Mouse (Mus musculus): Measurements from ENCODE around the gene Lrch1. TPM values are rescaled to one million over a fixed set of nuclear protein-coding genes. Genes with fewer than 3 reads are reported as not detected.

Lrch1 gene
- polyA plus RNA-seq, 1 experiment: 6.5 TPM

DNA sequence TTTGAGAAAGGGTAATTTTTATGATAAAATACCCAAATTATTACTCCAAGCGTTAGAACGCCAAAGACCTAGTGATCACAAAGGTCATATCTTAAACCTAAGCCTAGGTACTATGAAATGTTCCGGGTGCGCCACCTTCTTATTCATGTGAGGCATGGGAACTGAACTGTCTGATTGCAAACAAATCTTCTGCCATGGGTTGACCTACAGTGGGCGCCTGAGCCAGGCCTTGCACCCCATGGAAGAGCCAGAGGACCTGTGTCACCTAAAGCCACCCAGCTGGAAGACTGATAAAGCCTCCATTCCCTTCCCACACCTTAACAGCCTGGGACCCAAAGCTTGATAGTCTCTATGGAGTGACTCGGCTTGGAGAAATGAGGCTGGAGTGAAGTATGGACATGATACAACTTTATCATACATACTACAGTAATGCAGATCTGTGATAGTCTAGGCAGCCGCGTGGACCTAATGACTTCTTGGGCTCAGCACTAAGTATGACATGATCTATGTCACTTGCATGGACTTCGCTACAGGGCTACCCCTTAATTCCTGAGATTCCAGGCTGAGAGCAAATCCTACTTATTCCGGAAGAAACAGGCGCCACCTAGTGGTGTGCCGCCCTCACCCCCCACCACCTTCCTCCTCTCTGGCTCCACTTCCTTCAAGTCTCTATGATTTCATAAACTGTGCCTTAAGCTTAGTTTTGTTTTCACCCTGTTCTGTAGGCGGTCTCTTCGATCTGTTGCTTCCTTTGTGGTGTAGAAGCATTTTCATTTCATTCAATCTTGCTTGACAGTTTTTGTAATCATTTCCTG is 957 bp upstream of the Lrch1 start:
- 22% methylated on average over 14 of the region's 14 CpGs for WGBS
- no peak for DNase-seq (ENCODE audit: low read depth, low spot score)

DNA sequence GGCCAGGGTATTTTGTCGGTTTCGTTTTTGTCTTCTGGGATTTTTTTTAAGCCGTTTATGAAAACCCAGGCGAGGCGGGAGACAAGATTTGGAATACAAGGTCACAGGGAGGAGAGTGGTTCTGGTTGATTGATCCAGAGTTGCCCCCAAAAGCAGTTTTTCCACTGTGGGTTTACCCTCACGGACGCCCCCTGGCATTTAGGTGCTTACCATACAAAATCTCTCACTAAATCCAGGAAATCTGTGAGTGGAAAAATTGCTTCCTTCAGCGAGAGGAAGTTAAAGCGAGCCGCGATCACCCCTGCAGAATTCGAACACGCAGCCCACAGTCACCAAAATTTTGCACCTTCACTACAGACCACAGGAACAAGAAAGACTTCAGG is 329 bp upstream of the Lrch1 start:
- DNase-seq (ENCODE audit: low read depth, low spot score): no peak
- WGBS: 21% methylated on average over 13 of the region's 13 CpGs

DNA sequence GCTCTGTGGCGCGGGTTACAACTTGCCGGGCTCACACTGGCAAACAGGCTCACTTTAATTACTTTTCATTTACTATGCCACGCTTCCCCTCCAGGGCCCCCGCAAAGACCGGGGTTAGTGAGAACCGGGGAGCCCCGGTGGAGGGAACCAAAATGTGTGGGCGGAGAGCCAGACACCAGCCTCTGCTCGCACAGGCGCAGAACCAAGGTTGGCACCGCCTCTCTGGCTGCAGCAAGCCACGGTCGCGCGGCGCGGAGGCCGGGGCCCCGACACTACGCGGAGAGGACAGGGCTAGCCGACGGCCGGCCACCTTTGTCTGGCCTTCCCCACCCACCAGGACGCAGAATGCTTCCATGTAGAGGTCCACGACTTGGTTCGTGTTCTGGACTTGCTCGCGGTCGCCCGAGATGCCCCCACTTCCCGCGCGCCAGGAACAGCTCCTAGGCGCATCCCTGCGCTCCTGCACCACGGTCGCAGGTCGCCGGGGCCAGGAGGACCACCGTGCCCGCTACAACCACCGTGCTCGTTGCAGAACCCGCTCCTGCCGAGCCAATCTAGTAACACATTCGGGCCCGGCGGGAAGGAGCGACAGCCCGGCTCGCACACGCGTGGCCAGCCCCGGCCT is 813 bp downstream of the Lrch1 start:
- DNase-seq (ENCODE audit: low read depth, low spot score): no peak
- 1% methylated on average over 56 of the region's 56 CpGs for WGBS

DNA sequence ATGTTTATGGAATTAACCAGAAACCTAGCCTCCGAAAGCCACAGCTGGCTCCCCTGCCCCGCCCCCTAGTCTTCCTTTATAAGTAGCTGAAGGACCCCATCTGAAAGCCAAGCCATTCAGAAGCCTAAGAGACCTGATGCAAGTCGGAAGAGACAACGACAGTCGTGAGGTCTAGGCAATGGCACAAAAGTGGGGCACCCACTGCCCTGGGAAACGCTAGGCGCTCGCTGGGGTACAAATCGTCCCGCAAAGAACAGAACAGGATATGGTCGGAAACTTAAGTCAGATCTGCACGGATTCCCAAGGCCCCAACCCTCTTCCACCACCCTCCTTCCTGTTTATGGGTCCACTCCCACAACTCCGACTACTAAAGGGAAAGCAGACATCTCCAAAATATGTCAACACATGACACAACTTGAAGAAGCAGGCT is 1.3 kb downstream of the Lrch1 start:
- WGBS: 2% methylated on average over 13 of the region's 13 CpGs
- DNase-seq (ENCODE audit: low read depth, low spot score): no peak

DNA sequence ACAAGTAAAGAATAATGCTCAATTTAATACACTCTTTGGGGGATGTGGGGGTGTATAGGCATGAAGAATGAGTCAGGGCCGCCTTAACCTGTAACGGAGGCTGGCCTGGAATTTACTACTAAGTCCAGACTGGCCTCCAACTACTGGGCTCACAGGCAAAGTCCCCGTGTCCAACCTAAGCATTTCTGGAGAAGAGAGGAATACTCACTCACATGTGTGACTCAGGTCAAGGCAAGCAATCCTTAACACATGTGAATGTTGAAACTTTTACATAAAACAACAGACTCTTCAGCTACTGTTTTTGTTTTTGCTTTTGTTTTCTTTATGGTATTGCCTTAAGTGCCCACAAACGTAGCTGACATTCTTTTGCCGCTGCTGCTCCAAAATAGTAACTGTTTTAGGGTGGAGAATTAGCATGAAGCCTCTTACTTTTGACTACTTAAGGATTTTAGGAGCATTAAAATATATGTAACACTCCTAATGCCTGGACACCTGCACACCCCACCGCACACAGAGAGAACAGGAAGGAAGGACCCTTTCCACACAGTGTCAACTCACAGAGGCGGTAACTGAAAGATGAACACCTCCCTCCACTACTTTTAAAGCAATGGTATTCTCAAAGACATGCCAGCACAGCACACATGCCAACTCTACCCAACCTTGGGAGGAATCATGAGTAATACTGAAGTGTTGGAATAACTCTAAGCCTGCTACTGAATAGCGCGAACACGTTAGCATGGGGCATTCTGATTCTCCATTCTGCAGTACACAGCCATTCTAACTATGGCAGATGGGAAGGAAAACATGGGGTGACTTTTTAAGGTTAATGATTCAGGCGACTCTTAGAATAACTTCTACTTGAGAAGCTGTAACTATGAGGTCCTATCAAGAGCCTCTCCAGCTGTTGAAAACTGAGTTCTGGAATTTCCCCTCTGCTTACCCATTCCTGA is 2.1 kb downstream of the Lrch1 start:
- 59% methylated on average over 11 of the region's 11 CpGs for WGBS
- DNase-seq (ENCODE audit: low read depth, low spot score): no peak

DNA sequence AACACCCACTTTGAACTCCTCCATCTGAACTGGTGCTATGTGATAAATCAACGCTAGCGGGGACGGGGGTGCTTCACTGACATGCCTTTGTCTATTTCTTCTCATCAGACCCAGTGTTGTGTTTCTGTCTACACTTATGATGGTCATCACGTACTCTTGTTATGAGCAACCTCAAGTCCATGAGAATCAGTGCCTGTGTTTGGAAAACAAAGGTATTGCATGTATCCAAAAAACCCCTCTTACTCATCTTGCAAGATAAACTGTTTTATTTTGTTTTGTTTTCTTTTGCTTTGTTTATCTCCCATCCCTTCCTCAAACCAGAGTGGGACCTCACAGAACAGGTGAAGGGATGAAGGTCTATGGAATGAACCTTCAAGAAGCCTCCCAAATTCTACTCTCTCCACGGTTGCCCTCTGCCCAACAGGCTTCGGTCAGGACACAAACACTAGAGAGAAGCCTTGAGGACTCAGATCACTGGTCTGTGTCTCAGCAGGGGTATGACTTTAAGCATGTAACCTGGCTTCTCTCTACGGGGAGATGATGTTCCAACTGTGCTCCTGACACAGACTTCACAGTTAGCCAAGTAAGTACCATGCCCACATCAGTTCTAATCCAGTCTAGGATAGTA is 3.4 kb downstream of the Lrch1 start:
- 87% methylated on average over 7 of the region's 7 CpGs for WGBS

DNA sequence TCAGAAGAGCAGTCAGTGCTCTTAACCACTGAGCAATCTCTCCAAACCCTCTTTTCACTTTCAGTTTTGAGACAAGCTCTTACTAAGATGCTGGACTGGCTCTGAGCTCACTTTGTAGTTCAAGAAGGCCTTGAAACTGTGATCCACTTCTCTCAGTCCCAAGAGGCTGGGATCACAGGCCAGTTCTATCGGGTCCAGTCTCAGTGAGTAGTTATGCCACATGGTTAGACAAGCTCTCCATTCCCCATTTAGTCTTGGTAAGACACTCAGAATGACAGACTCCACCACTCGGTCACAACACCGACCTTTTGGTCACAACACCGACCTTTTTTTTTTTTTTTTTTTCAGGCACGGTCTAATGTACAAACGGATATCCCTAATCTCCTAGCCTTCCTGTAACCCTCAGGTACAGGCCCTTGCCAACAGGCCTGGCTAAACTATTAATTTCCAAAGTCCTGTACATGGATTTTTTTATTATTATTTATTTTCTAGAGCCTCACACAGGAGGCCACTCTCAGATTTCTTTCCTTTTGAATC is 4.0 kb downstream of the Lrch1 start:
- no peak for DNase-seq (ENCODE audit: low read depth, low spot score)
- 80% methylated on average over 6 of the region's 6 CpGs for WGBS

More for the DNA sequence above, 3.4 kb downstream of the Lrch1 start:
- no peak for DNase-seq (ENCODE audit: low read depth, low spot score)

DNA sequence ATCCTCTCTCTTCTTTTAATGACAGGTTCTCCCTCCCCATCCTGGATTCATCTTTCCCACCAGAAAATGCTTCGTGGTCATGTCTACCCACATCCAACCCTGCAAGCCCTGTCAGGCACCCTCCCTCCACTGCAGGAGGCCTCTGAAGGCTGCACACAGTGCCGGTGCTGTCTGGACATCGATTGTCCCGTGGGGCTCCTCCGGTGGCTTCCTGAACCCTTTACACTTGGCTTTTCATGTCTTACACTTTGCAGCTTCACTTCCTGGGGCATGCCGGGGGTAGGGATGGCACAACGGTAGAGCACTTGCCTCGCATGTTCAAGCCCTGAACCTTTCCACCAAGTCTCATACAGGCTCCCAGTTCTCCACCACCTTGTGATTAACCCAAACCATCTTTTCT is 4.7 kb downstream of the Lrch1 start:
- 58% methylated on average over 8 of the region's 8 CpGs for WGBS
- DNase-seq (ENCODE audit: low read depth, low spot score): no peak

DNA sequence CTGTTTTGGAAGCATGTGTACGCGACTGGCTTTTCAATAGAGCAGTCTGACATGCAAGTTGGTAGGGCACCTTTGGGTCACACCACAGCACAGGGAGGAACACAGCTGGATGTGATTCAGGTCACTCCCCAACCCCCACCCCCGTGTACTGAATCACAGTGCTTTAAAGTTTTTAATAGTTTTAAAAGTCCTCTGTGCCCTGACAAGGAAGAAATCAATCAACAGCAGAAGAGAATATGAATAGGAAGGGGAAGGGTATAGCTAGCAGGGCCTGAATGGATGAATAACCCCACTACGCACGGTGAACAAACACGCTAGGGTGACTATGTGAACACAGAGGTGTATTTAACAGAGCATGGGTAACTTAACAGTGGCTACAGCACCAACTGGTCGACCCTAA is 6.1 kb downstream of the Lrch1 start:
- 75% methylated on average over 7 of the region's 7 CpGs for WGBS
- no peak for DNase-seq (ENCODE audit: low read depth, low spot score)

DNA sequence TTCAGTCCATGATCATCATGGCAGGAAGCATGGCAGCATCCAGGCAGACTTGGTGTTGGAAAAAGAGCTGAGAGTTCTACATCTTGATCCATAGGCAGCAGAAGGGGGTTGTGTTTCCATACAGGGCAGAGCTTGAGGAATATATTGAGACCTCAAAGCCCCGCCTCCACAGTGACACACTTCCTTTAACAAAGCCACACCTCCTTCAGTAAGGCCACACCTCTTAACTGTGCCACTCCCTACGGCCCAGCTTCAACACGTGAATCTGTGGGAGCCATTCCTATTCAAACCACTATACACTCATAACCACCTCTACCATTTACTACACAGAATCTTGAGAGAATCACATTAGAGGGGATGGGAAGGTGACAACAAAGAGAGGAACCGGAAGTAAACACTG is 6.9 kb downstream of the Lrch1 start:
- 67% methylated on average over 4 of the region's 4 CpGs for WGBS
- no peak for DNase-seq (ENCODE audit: low read depth, low spot score)

DNA sequence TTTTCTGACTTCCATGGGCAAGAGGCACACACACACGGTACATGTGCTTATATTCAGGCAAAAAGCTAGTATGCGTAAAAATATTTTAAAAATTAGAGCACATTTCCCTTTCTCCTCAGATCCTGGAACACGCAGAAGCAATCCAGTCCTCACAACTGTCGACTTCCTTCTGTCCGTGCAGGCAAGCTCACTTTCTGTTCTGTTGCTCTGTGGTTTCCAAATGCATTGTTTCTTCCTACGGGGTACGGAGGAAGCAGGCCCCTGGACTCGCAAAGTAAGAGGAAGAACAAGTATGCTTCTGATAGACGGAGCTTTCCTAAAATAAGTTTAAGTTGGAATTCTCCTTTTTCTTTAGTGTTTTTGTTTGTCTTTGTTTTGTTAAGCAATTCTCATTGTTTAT is 8.3 kb downstream of the Lrch1 start:
- DNase-seq (ENCODE audit: low read depth, low spot score): no peak
- WGBS: 75% methylated on average over 9 of the region's 9 CpGs

DNA sequence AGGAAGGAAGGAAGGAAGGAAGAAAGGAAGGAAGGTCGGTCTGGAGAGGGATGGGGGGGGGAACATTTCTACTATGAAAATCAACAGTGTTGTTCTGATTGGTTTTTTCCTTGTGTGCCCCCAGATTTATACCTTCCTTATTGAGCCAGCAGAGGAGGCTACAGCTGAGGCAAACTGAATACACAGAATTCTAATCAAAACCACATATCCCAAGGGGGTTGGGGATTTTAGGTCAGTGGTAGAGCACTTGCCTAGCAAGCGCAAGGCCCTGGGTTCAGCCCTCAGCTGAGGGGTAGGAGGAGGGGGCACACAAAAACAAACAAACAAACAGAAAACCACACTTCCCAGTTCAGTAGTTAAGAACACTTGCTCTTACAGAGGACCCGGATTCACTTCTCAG is 8.8 kb downstream of the Lrch1 start:
- DNase-seq (ENCODE audit: low read depth, low spot score): no peak
- 88% methylated on average over 3 of the region's 3 CpGs for WGBS

DNA sequence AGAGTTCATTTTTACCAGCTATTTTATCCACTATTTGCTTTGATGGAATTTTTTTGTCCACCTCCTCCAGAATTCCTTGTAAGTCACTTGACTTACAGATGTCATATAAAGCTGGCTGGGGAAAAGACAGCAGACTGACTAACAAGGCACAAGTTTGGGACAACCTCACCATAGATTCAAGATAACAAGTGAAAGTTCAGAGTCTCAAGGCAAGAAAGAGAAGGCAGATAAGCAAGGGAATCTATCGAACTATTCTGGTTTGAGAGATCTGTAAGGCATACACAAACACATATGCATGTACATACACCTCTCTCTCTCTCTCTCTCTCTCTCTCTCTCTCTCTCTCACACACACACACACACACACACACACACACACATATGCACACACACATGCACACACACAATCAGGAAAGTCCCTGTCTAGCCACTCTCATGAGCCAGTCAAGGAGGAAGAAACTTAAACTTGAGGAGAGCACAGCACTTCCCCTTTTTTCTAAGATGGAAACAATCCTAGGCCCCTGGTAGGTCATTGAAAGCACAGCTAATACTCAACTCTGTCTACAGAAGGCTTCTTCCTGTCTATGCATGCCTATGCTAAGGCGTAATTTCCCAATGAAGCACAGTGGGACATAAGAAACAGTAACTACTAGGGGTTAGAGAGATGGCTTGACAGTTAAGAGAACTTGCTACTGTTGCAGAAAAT is 11.0 kb downstream of the Lrch1 start:
- 79% methylated on average over 2 of the region's 2 CpGs for WGBS
- no peak for DNase-seq (ENCODE audit: low read depth, low spot score)

DNA sequence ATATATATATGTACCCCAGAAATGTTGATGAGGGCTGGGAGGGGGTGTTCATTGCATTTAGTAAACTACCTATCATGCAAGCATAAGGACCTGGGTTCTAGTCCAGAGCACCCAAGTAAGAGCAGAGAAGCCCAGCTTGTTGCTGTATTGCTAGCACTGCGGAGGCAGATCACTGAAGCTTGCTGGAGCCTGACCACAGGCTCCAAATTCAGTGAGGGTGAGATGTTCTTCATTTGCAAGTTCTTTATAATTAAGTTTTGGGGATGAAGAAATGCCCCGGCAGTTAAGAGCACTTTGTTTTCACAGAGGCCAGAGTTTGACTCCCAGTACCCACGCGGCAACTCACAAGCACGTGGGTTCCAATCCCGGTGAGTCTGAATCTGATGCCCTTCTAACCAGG is 12.6 kb downstream of the Lrch1 start:
- DNase-seq (ENCODE audit: low read depth, low spot score): no peak
- 95% methylated on average over 6 of the region's 6 CpGs for WGBS

DNA sequence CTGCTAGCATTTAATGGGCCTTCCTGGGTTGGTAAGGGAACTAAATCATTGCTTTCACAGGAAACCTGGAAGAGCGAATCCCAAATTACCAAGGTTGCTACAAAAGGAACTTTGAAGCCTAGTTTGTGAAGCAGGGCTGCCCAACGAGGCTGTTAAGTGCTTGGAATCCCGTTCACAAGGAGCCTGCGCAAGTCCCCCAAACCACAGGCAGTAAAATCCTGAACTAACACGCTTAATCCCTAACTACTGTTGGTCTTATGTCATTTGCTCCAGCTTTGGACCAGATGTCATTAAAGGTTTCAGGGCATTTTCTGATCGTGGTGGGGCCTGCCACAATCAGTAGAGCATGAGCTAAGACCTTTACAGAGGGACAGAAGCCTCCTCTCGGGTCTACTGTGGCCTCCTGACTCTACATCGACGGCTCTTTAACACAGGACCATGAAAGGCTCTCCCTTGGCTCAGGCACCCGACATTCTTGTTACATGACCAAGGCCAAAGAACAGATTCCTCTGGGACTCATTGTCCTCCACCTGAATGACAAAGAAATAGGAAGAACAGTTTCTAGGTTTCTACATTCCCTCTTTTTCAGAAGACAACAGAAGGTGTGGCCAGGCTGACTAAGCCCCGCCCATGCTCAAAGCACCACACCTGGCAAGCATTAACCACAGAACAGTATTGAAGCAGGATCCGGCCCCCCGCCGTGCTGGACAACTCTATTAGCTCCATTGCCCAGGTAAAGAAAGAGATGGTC is 13.5 kb downstream of the Lrch1 start:
- DNase-seq (ENCODE audit: low read depth, low spot score): no peak
- 52% methylated on average over 14 of the region's 14 CpGs for WGBS

DNA sequence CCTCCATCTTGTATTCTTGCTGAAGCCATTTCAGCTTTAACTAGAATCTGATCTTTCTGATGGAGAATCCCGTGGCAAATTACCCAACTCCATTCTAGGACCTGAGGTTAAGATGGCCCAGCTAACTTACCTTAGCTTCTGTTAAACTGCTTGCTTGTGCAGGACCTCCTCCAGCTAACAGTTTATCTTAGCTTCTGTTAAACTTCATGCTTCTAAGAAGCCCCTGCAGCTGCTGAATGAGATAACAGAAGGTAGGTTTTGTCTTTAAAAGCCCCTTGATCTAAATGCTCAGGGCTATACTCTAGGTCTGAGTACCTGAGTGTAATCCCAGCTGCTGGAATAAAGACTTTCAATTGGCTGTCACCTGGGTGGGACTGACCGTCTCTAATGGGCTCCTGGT is 17.9 kb downstream of the Lrch1 start:
- DNase-seq (ENCODE audit: low read depth, low spot score): no peak
- 79% methylated on average over 2 of the region's 2 CpGs for WGBS

DNA sequence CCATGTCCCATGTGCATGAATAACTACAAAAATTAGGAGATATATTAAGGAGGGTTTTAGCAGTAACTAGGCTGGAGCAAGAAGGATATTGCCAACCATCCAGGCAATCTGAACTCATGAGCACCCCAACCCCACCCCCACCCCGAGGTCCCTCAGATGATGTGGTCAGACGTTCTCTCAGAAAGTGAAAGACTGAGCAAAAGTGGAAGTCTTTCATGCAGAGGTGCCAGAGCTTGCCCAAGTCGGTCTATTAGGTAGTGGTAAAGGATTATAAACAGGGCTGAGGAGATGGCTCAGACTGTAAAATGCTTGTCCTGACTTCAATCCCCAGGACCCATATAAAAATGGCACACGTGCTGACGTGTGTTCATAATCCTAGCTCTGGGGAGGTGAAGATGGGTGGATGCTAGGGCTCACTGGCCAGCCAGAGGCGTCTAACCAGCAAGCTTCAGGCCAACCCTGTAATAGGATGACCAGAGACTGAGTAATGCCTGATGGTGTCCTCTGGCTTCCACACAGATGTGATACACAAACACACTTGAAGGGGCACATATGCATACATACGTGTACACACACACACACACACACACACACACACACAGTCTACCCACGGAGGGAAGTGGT is 18.8 kb downstream of the Lrch1 start:
- DNase-seq (ENCODE audit: low read depth, low spot score): no peak
- WGBS: 86% methylated on average over 8 of the region's 8 CpGs
